ENCODE assay signal across 1 mouse cellular context in genomic region chr10:81642648-81643448, GRCm38 (mm10).
TF ChIP-seq lines count a peak whose summit lies in the region.

No protein-coding gene starts in this region.

TF ChIP-seq in CH12.LX, 34 proteins besides CTCF, POLR2A, EP300 and RAD21:
- TF ChIP-seq UBTF (IDR thresholded peaks at IDR 0.05; ENCODE audit: low read depth, low read length) (no peak), POLR2AphosphoS2 (IDR thresholded peaks at IDR 0.05; ENCODE audit: low read depth, low read length) (no peak), NRF1 (IDR thresholded peaks at IDR 0.05; ENCODE audit: low read depth, low read length) (no peak), MYC (IDR thresholded peaks at IDR 0.05; ENCODE audit: low read depth, low read length) (no peak), MAZ (IDR thresholded peaks at IDR 0.05; ENCODE audit: low read depth, low read length) (no peak)
